Mouse (Mus musculus): ENCODE measurements around the gene Usp53. TPM values are rescaled to one million over a fixed set of nuclear protein-coding genes. Genes with fewer than 3 reads are reported as not detected.

Usp53 gene
- 2.1 and 3.3 TPM in 2 replicates for polyA plus RNA-seq (2015; fragmentation: Nextera tagmentation; extraction: Ambion mirVana)

DNA sequence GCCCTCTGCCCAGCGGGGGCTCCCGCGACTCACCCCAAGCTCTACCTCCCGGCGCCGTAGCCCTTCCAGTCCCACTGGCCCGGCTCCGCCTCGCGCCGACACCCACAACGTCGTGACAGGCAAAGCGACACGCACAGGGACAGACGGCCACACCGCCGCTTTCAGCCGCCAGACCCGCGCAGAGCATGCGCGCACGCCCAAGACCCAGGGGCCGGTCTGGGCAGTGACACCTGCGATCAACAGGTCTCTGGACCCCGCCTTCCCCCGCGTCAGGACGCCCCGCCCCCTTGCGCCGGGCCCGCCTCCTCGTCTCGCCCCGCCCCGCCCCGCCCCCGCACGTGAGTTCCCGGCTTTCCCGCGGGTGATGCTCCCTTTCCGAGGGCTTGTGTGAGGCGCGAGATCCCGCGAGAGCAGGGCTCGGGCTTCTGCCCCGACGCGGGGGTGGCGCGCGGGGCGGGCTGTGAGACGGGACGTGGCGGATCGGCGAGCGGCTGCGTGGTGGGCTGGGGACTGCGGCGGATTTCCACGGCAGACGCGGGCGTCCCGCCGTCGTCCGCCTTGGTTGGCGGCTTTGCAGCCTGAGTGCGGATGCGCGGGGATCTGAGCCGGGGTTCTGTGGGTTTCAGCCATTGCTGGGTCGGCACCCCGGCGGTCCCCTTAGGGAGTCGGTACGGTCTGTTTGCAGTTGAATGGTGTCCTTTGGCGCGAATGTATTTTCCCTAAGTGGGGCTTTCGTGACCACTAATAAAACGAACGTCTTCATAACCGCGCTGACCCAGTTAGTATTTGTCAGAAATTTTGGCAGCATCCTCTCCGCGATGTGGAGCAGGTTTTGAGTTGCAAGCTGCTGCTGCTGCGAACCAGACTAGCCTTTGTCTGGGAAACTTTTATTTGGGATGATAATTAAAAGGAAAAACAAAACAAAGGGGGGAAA lies at the start of gene Usp53:
Usp53 (minus strand) TSS at position 262 of the 934 bp plus-strand sequence.
- Histone ChIP-seq H3K4me3 (ENCODE audit: low read depth, low read length) (peak within 1 kb of the TSS; percentile 81), H3K9me3 (ENCODE audit: low read length) (no peaks in the 10 kb centered on the region), H3K27me3 (ENCODE audit: insufficient read depth, low read length) (no peaks in the 10 kb centered on the region), H3K9ac (replicated peaks) (peak within 1 kb of the TSS; percentile 83), H3K4me1 (ENCODE audit: insufficient read depth) (no peaks in the 10 kb centered on the region), H3K4me2 (ENCODE audit: low read depth, low read length) (peak within 1 kb of the TSS; percentile 91), H3K36me3 (replicated peaks; ENCODE audit: insufficient read depth, low read length) (no peaks in the 10 kb centered on the region), H3K27ac (ENCODE audit: low read depth) (peak within 1 kb of the TSS; percentile 97)
- no peak; the same call in 1 of the 2 replicates for TF ChIP-seq EP300 (IDR thresholded peaks at IDR 0.05; ENCODE audit: low read depth)
- TF ChIP-seq CTCF (IDR thresholded peaks at IDR 0.05; ENCODE audit: low read depth) = no peak; the same call in 1 of the 2 replicates
- under 1% methylated on average over 83 of the region's 94 CpGs for WGBS (ENCODE audit: insufficient replicate concordance)
- DNase-seq = peak; percentile 96
- ATAC-seq = peak; percentile 95

DNA sequence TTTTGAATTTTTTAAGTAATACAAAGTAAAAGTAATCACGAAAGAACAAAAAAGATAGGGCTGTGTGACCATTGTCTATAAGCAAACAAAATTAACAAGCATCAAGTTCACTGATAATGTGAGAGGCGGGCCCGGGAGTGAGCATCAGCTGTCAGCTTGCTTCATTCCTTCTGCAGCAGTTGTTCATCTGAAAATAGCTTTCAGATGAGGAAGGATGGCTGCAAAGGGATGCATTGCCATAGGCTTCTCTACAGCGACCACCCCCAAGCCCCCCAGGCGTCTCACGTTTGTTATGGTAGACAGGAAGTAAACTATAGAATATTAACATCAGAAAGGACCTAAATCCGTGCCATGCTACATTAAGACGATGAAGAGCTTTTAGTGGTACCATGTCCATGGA lies 49.5 kb upstream of the Usp53 start:
- Histone ChIP-seq H3K9ac (replicated peaks) (no peak overlapping the region), H3K27ac (ENCODE audit: low read depth) (no peak overlapping the region), H3K4me2 (ENCODE audit: low read depth, low read length) (no peak overlapping the region), H3K4me3 (ENCODE audit: low read depth, low read length) (no peak overlapping the region), H3K9me3 (ENCODE audit: low read length) (no peaks in the 10 kb centered on the region), H3K27me3 (ENCODE audit: insufficient read depth, low read length) (no peaks in the 10 kb centered on the region), H3K36me3 (replicated peaks; ENCODE audit: insufficient read depth, low read length) (no peaks in the 10 kb centered on the region), H3K4me1 (ENCODE audit: insufficient read depth) (no peaks in the 10 kb centered on the region)
- WGBS (ENCODE audit: insufficient replicate concordance) = 69% methylated on average over 8 of the region's 8 CpGs
- no peak for TF ChIP-seq EP300 (IDR thresholded peaks at IDR 0.05; ENCODE audit: low read depth)
- TF ChIP-seq CTCF (IDR thresholded peaks at IDR 0.05; ENCODE audit: low read depth) = no peak
- ATAC-seq = no peak
- DNase-seq = no peak

DNA sequence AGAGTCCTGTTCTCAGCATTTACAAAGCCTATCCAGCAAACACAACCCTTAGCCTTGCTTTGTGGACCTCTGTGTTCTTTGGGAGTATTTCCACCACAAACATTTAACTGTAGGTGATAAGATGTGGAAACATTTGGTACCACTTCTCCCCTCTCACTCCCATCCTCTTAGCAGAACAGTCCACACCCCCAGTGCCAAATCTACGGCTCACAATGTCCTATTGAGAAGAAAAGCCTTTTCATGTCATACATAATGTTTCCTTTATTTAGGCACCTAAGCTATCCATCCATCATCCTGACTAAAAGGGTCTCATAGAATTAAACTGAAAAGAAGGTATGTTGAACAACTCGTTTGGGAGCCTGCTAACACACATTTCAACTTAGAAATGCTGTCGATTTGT lies 41.3 kb upstream of the Usp53 start:
- Histone ChIP-seq H3K4me1 (ENCODE audit: insufficient read depth) (no peaks in the 10 kb centered on the region), H3K27me3 (ENCODE audit: insufficient read depth, low read length) (no peaks in the 10 kb centered on the region), H3K27ac (ENCODE audit: low read depth) (no peak overlapping the region), H3K9ac (replicated peaks) (no peak overlapping the region), H3K4me2 (ENCODE audit: low read depth, low read length) (no peak overlapping the region), H3K4me3 (ENCODE audit: low read depth, low read length) (no peak overlapping the region), H3K36me3 (replicated peaks; ENCODE audit: insufficient read depth, low read length) (no peaks in the 10 kb centered on the region), H3K9me3 (ENCODE audit: low read length) (no peaks in the 10 kb centered on the region)
- DNase-seq (no peak), ATAC-seq (no peak)
- 83% methylated on average over 3 of the region's 3 CpGs for WGBS (ENCODE audit: insufficient replicate concordance)
- TF ChIP-seq EP300 (IDR thresholded peaks at IDR 0.05; ENCODE audit: low read depth) (no peak), CTCF (IDR thresholded peaks at IDR 0.05; ENCODE audit: low read depth) (no peak)

DNA sequence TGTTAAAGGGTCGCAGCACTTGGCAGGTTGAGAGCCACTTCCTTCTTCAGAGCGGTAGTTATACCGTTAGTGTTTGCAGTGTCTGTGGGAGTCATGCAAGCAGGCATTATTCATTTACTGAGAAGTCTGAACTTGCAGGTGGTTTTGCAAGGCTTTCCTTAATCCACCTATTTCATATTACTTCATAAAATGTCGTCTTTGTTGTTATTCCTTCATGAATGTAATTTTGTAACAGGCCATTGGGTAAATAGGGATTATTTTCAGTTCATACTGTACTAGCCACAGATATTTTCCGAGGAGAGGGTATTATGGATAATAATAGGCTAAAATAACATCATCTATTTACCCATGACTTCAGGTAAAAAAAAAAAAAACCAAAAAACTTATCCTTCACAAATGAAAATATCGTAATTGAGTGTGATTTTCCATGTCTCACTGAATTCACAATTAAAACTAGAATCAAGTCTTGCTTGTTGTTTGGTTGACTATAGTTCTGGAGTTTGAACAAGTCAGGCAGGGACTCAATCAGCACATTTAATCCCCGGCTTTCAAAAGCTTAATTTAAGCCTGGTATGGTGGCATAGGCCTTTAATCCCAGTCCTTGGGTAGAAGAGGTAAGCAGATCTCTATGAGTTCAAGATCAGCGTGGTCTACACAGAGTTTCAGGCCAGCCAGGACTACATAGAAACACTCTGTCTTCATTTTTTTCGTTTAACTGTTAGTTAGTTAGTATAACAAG lies 40.4 kb upstream of the Usp53 start:
- H3K9me3 ChIP-seq (ENCODE audit: low read length) = no peaks in the 10 kb centered on the region
- H3K4me1 ChIP-seq (ENCODE audit: insufficient read depth) = no peaks in the 10 kb centered on the region
- TF ChIP-seq CTCF (IDR thresholded peaks at IDR 0.05; ENCODE audit: low read depth) = no peak
- TF ChIP-seq EP300 (IDR thresholded peaks at IDR 0.05; ENCODE audit: low read depth) = no peak
- no peak overlapping the region for H3K4me3 ChIP-seq (ENCODE audit: low read depth, low read length)
- no peak overlapping the region for H3K9ac ChIP-seq (replicated peaks)
- no peaks in the 10 kb centered on the region for H3K27me3 ChIP-seq (ENCODE audit: insufficient read depth, low read length)
- WGBS (ENCODE audit: insufficient replicate concordance) = 62% methylated on average over 9 of the region's 9 CpGs
- H3K36me3 ChIP-seq (replicated peaks; ENCODE audit: insufficient read depth, low read length) = no peaks in the 10 kb centered on the region
- no peak for DNase-seq
- no peak overlapping the region for H3K4me2 ChIP-seq (ENCODE audit: low read depth, low read length)
- H3K27ac ChIP-seq (ENCODE audit: low read depth) = no peak overlapping the region
- no peak for ATAC-seq

DNA sequence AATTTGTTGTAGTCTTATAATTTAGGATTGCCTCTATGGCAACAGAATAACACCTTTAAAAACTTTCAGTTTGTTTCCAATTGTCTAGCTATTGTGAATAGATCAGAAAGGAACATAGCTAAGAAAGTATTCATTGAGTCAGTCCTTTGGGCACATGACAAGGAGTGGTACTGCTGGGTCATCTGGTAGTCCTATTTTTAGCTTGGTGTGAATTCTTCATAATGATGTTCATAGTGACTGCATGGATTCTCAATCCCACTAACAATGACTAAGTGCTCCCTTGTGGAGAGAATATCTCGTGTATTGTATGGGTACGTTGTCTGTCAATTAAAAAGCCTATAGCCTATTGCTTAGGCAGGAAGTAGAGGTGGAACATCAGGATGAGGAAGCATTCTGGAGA lies 34.5 kb upstream of the Usp53 start:
- H3K4me1 ChIP-seq (ENCODE audit: insufficient read depth) = no peaks in the 10 kb centered on the region
- ATAC-seq = no peak
- H3K36me3 ChIP-seq (replicated peaks; ENCODE audit: insufficient read depth, low read length) = no peaks in the 10 kb centered on the region
- H3K4me2 ChIP-seq (ENCODE audit: low read depth, low read length) = no peak overlapping the region
- no peaks in the 10 kb centered on the region for H3K9me3 ChIP-seq (ENCODE audit: low read length)
- WGBS (ENCODE audit: insufficient replicate concordance) = 82% methylated on average over 2 of the region's 2 CpGs
- H3K27ac ChIP-seq (ENCODE audit: low read depth) = no peak overlapping the region
- no peak overlapping the region for H3K4me3 ChIP-seq (ENCODE audit: low read depth, low read length)
- no peak for DNase-seq
- H3K27me3 ChIP-seq (ENCODE audit: insufficient read depth, low read length) = no peaks in the 10 kb centered on the region
- TF ChIP-seq EP300 (IDR thresholded peaks at IDR 0.05; ENCODE audit: low read depth) (no peak), CTCF (IDR thresholded peaks at IDR 0.05; ENCODE audit: low read depth) (no peak)
- no peak overlapping the region for H3K9ac ChIP-seq (replicated peaks)

DNA sequence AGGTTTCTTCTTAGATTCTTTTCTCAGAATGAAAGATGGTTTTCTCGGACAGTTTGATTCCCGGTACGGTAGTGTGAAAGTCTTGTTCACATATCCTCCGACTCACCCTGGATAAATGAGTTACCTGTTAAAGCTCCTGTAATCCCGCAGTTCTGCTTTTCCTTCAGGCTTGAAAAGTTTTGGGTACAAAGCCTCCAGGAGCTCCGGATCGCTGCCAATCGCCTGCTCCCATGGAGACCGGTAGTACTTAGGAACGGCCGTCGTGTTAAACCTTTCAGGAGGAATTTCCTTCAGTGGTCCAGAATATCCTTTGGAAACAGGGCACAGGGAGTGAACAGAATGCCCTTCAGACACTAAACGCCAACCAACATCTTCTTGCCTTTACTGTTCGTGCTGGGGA lies 29.2 kb upstream of the Usp53 start:
- no peaks in the 10 kb centered on the region for H3K4me1 ChIP-seq (ENCODE audit: insufficient read depth)
- no peaks in the 10 kb centered on the region for H3K9me3 ChIP-seq (ENCODE audit: low read length)
- H3K27ac ChIP-seq (ENCODE audit: low read depth) = no peak overlapping the region
- no peak overlapping the region for H3K4me2 ChIP-seq (ENCODE audit: low read depth, low read length)
- TF ChIP-seq CTCF (IDR thresholded peaks at IDR 0.05; ENCODE audit: low read depth) (no peak), EP300 (IDR thresholded peaks at IDR 0.05; ENCODE audit: low read depth) (no peak)
- DNase-seq = no peak
- H3K4me3 ChIP-seq (ENCODE audit: low read depth, low read length) = no peak overlapping the region
- WGBS (ENCODE audit: insufficient replicate concordance) = 89% methylated on average over 14 of the region's 14 CpGs
- H3K36me3 ChIP-seq (replicated peaks; ENCODE audit: insufficient read depth, low read length) = no peaks in the 10 kb centered on the region
- H3K27me3 ChIP-seq (ENCODE audit: insufficient read depth, low read length) = no peaks in the 10 kb centered on the region
- no peak for ATAC-seq
- no peak overlapping the region for H3K9ac ChIP-seq (replicated peaks)
